Mouse (Mus musculus): ENCODE data around the gene Snx14. TPM values are rescaled to one million over a fixed set of nuclear protein-coding genes. Genes with fewer than 3 reads are reported as not detected.

Gene Snx14
- polyA plus RNA-seq, 2 experiments: 20.7 to 39.5 TPM

- no peaks in the 10 kb centered on the region for H3K9me3 ChIP-seq (ENCODE audit: control insufficient read depth, low read length)
- no peak overlapping the region for H3K4me2 ChIP-seq (replicated peaks; ENCODE audit: low read depth, low read length, severe bottlenecking)
- no peak for TF ChIP-seq POLR2A (IDR thresholded peaks at IDR 0.05; ENCODE audit: borderline replicate concordance, extremely low read depth, insufficient read depth, insufficient read length)
- H3K27ac ChIP-seq (replicated peaks; ENCODE audit: low read depth, low read length): no peak overlapping the region
- no peak overlapping the region for H3K4me3 ChIP-seq (replicated peaks; ENCODE audit: low read length)
- no peak for ATAC-seq (ENCODE audit: low FRiP score, low read depth)
- peaks cover 10% of the 10 kb centered on the region; the same call in 1 of the 2 replicates for H3K36me3 ChIP-seq (ENCODE audit: control insufficient read depth, insufficient read depth, low read length)
- no peaks in the 10 kb centered on the region for H3K4me1 ChIP-seq (ENCODE audit: control insufficient read depth, insufficient read depth, low read length)
- H3K9ac ChIP-seq (ENCODE audit: low read depth, low read length, severe bottlenecking): no peak overlapping the region
- 88% methylated on average over 2 of the region's 2 CpGs for WGBS
- no peaks in the 10 kb centered on the region for H3K27me3 ChIP-seq (ENCODE audit: control insufficient read depth, insufficient read depth, low read length)
- no peak for DNase-seq (ENCODE audit: low spot score)
Measured at GRCm38 (mm10) chr9:88371201-88371600, 67.6 kb downstream of the Snx14 start.

GRCm38 (mm10) chr9:88369666-88370065 is 69.1 kb downstream of the Snx14 start:
- Histone ChIP-seq H3K27ac (replicated peaks; ENCODE audit: low read depth, low read length) (no peak overlapping the region), H3K9me3 (ENCODE audit: control insufficient read depth, low read length) (no peaks in the 10 kb centered on the region), H3K27me3 (ENCODE audit: control insufficient read depth, insufficient read depth, low read length) (no peaks in the 10 kb centered on the region), H3K4me1 (ENCODE audit: control insufficient read depth, insufficient read depth, low read length) (no peaks in the 10 kb centered on the region), H3K9ac (ENCODE audit: low read depth, low read length, severe bottlenecking) (no peak overlapping the region), H3K4me2 (replicated peaks; ENCODE audit: low read depth, low read length, severe bottlenecking) (no peak overlapping the region), H3K36me3 (ENCODE audit: control insufficient read depth, insufficient read depth, low read length) (peaks cover 8% of the 10 kb centered on the region), H3K4me3 (replicated peaks; ENCODE audit: low read length) (no peak overlapping the region)
- DNase-seq (ENCODE audit: low spot score) (no peak), ATAC-seq (ENCODE audit: low FRiP score, low read depth) (no peak)
- whole genome bisulfite sequencing: 93% methylated on average over 2 of the region's 2 CpGs
- TF ChIP-seq POLR2A (IDR thresholded peaks at IDR 0.05; ENCODE audit: borderline replicate concordance, extremely low read depth, insufficient read depth, insufficient read length): no peak

GRCm38 (mm10) chr9:88368476-88368875 is 70.3 kb downstream of the Snx14 start:
- H3K27ac ChIP-seq (replicated peaks; ENCODE audit: low read depth, low read length): no peak overlapping the region

GRCm38 (mm10) chr9:88367751-88368150 is 71.0 kb downstream of the Snx14 start:
- Histone ChIP-seq H3K27ac (replicated peaks; ENCODE audit: low read depth, low read length) (no peak overlapping the region), H3K9ac (ENCODE audit: low read depth, low read length, severe bottlenecking) (no peak overlapping the region), H3K36me3 (ENCODE audit: control insufficient read depth, insufficient read depth, low read length) (peaks cover 6% of the 10 kb centered on the region; the same call in 1 of the 2 replicates), H3K27me3 (ENCODE audit: control insufficient read depth, insufficient read depth, low read length) (no peaks in the 10 kb centered on the region), H3K9me3 (ENCODE audit: control insufficient read depth, low read length) (no peaks in the 10 kb centered on the region), H3K4me3 (replicated peaks; ENCODE audit: low read length) (no peak overlapping the region), H3K4me1 (ENCODE audit: control insufficient read depth, insufficient read depth, low read length) (0 out of 2 replicates have a peak, but pooled peaks cover under 1% of the 10 kb centered on the region), H3K4me2 (replicated peaks; ENCODE audit: low read depth, low read length, severe bottlenecking) (no peak overlapping the region)
- DNase-seq (ENCODE audit: low spot score) (no peak), ATAC-seq (ENCODE audit: low FRiP score, low read depth) (no peak)
- TF ChIP-seq POLR2A (IDR thresholded peaks at IDR 0.05; ENCODE audit: borderline replicate concordance, extremely low read depth, insufficient read depth, insufficient read length): no peak
- WGBS: 70% methylated on average over 1 of the region's 1 CpGs

More at GRCm38 (mm10) chr9:88368476-88368875, 70.3 kb downstream of the Snx14 start:
- DNase-seq (ENCODE audit: low spot score) (no peak), ATAC-seq (ENCODE audit: low FRiP score, low read depth) (no peak)
- H3K27me3 ChIP-seq (ENCODE audit: control insufficient read depth, insufficient read depth, low read length): no peaks in the 10 kb centered on the region
- H3K4me2 ChIP-seq (replicated peaks; ENCODE audit: low read depth, low read length, severe bottlenecking): no peak overlapping the region
- H3K9me3 ChIP-seq (ENCODE audit: control insufficient read depth, low read length): no peaks in the 10 kb centered on the region
- no peak overlapping the region for H3K4me3 ChIP-seq (replicated peaks; ENCODE audit: low read length)
- no peak for TF ChIP-seq POLR2A (IDR thresholded peaks at IDR 0.05; ENCODE audit: borderline replicate concordance, extremely low read depth, insufficient read depth, insufficient read length)
- H3K4me1 ChIP-seq (ENCODE audit: control insufficient read depth, insufficient read depth, low read length): no peaks in the 10 kb centered on the region
- H3K36me3 ChIP-seq (ENCODE audit: control insufficient read depth, insufficient read depth, low read length): peaks cover 6% of the 10 kb centered on the region; the same call in 1 of the 2 replicates
- H3K9ac ChIP-seq (ENCODE audit: low read depth, low read length, severe bottlenecking): no peak overlapping the region
- 86% methylated on average over 5 of the region's 5 CpGs for WGBS

- H3K4me1 ChIP-seq (ENCODE audit: control insufficient read depth, insufficient read depth, low read length): 0 out of 2 replicates have a peak, but pooled peaks cover 3% of the 10 kb centered on the region
- H3K4me3 ChIP-seq (replicated peaks; ENCODE audit: low read length): no peak overlapping the region
- DNase-seq (ENCODE audit: low spot score) (no peak), ATAC-seq (ENCODE audit: low FRiP score, low read depth) (no peak)
- no peak overlapping the region for H3K27ac ChIP-seq (replicated peaks; ENCODE audit: low read depth, low read length)
- no peak for TF ChIP-seq POLR2A (IDR thresholded peaks at IDR 0.05; ENCODE audit: borderline replicate concordance, extremely low read depth, insufficient read depth, insufficient read length)
- H3K27me3 ChIP-seq (ENCODE audit: control insufficient read depth, insufficient read depth, low read length): no peaks in the 10 kb centered on the region
- 87% methylated on average over 5 of the region's 5 CpGs for WGBS
- peaks cover 2% of the 10 kb centered on the region; the same call in 1 of the 2 replicates for H3K36me3 ChIP-seq (ENCODE audit: control insufficient read depth, insufficient read depth, low read length)
- H3K4me2 ChIP-seq (replicated peaks; ENCODE audit: low read depth, low read length, severe bottlenecking): no peak overlapping the region
- no peak overlapping the region for H3K9ac ChIP-seq (ENCODE audit: low read depth, low read length, severe bottlenecking)
- H3K9me3 ChIP-seq (ENCODE audit: control insufficient read depth, low read length): no peaks in the 10 kb centered on the region
Measured at GRCm38 (mm10) chr9:88367322-88367721, 71.4 kb downstream of the Snx14 start.

Measured in limb, embryonic 14.5 days (tissue).